Mouse (Mus musculus) lung, adult 2 months (tissue): ENCODE measurements around the gene Sntg2.

ENCODE experiments used
- CTCF ChIP-seq: fragments of 200-500 bp; IDR thresholded peaks from 2 replicates; pipeline ENCODE4 v1.5.1; 2011; ENCODE audit warnings: mild to moderate bottlenecking, low read length, control low read depth; ENCODE audit not compliant: insufficient read depth
- POLR2A ChIP-seq: fragments of 200-500 bp; IDR thresholded peaks from 2 replicates; pipeline ENCODE4 v1.6.1; 2011; ENCODE audit warnings: low read depth, mild to moderate bottlenecking, control low read depth, low read length, borderline replicate concordance; ENCODE audit errors: extremely low read depth

- no peak for TF ChIP-seq CTCF
- no peak for TF ChIP-seq POLR2A
These were observed 27.4 kb upstream of the Sntg2 start for GRCm38 (mm10) chr12:30400531-30400930.
